Mouse (Mus musculus) heart, embryonic 12.5 days (tissue): Measurements from ENCODE around the gene Zbtb21. TPM values are rescaled to one million over a fixed set of nuclear protein-coding genes. Genes with fewer than 3 reads are reported as not detected.

Experiments
- ATAC-seq: fragments of 200-750 bp; cut with Nextera tagmentation; 2 replicates; pipeline ENCODE4 v1.8.0; 2017; ENCODE audit warnings: moderate TSS enrichment, moderate library complexity; ENCODE audit not compliant: insufficient number of reproducible peaks, low FRiP score
- H3K27ac ChIP-seq: fragments of 300-500 bp; sonication (generic); 2 replicates; pipeline ENCODE4 v1.5.1; 2016; ENCODE audit warnings: mild to moderate bottlenecking, moderate library complexity; ENCODE audit not compliant: poor library complexity, severe bottlenecking
- H3K27me3 ChIP-seq: fragments of 300-500 bp; sonication (generic); replicated peaks from 2 replicates; pipeline ENCODE4 v1.6.1; 2016; ENCODE audit warnings: mild to moderate bottlenecking, moderate library complexity
- H3K36me3 ChIP-seq: fragments of 300-500 bp; sonication (generic); 2 replicates; pipeline ENCODE4 v1.6.1; 2016; ENCODE audit warnings: mild to moderate bottlenecking, moderate library complexity
- H3K4me1 ChIP-seq: fragments of 300-500 bp; sonication (generic); replicated peaks from 2 replicates; pipeline ENCODE4 v1.6.1; 2016; ENCODE audit warnings: mild to moderate bottlenecking
- H3K4me2 ChIP-seq: fragments of 300-500 bp; sonication (generic); 2 replicates; pipeline ENCODE4 v1.6.1; 2016; ENCODE audit warnings: mild to moderate bottlenecking, moderate library complexity
- H3K4me3 ChIP-seq: fragments of 300-500 bp; sonication (generic); 2 replicates; pipeline ENCODE4 v1.5.1; 2016; ENCODE audit warnings: mild to moderate bottlenecking
- H3K9ac ChIP-seq: fragments of 300-500 bp; sonication (generic); 2 replicates; pipeline ENCODE4 v1.6.1; 2016; ENCODE audit warnings: mild to moderate bottlenecking, moderate library complexity
- H3K9me3 ChIP-seq: fragments of 300-500 bp; sonication (generic); replicated peaks from 2 replicates; pipeline ENCODE4 v1.6.1; 2016; ENCODE audit warnings: mild to moderate bottlenecking, moderate library complexity
- WGBS: fragments of 180-500 bp; shearing (Covaris S2); methylation state at CpG from one replicate; pipeline ENCODE4 v1.1.7; 2016; 5-methylcytosine and 5-hydroxymethylcytosine counted together
- polyA plus RNA-seq: library from polyadenylated mRNA; unstranded; fragments of >200 nt; fragmentation: Nextera tagmentation; extraction: Ambion mirVana; gene quantifications from 2 replicates; pipeline ENCODE4 v1.2.1, GENCODE M21; 2016

The Zbtb21 gene
- polyA plus RNA-seq, 1 experiment from 2014 or later, result 11.7 TPM

- whole genome bisulfite sequencing, result 78% methylated on average over 3 of the region's 3 CpGs
- no peak overlapping the region for H3K9ac ChIP-seq
Measured at GRCm38 (mm10) chr16:97963956-97964540, 1.6 kb upstream of the Zbtb21 start.

GRCm38 (mm10) chr16:97961381-97962150 lies 856 bp downstream of the Zbtb21 start:
- H3K27me3 ChIP-seq, result no peaks in the 10 kb centered on the region
- WGBS, result 5% methylated on average over 35 of the region's 36 CpGs
- H3K4me1 ChIP-seq, result peaks cover 28% of the 10 kb centered on the region
- no peaks in the 10 kb centered on the region for H3K9me3 ChIP-seq
- peak overlapping the region; percentile 92 for H3K9ac ChIP-seq
- peak overlapping the region; percentile 91 for H3K27ac ChIP-seq
- H3K4me2 ChIP-seq, result peak overlapping the region; percentile 89
- peaks cover 2% of the 10 kb centered on the region; the same call in 1 of the 2 replicates for H3K36me3 ChIP-seq
- no peak for ATAC-seq
- peak overlapping the region; percentile 74 for H3K4me3 ChIP-seq

More at GRCm38 (mm10) chr16:97963956-97964540, 1.6 kb upstream of the Zbtb21 start:
- H3K4me1 ChIP-seq, result peaks cover 7% of the 10 kb centered on the region
- no peak for ATAC-seq
- no peak overlapping the region for H3K4me2 ChIP-seq
- H3K9me3 ChIP-seq, result no peaks in the 10 kb centered on the region
- no peaks in the 10 kb centered on the region for H3K27me3 ChIP-seq
- no peak overlapping the region for H3K27ac ChIP-seq
- no peaks in the 10 kb centered on the region for H3K36me3 ChIP-seq
- no peak overlapping the region for H3K4me3 ChIP-seq

DNA sequence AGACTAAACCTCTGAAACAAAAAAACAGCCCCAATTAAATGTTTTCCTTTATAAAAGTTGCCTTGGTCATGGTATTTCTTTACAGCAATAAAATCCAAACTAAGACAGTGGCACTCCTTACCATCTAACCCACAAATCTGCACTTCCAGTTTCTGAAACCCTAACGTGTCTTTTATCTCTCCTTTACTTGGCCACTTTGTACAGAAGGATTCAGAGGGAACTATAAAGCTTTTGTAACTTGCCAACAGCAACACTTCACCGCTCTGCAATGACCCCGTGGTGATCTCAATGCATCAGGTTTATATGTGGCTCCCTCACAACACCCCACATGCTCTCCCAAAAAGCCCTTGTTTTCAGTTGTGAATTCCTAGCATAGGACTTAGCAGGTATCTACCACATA lies 2.1 kb downstream of the Zbtb21 start:
- Histone ChIP-seq H3K4me3 (no peak overlapping the region), H3K36me3 (peaks cover 14% of the 10 kb centered on the region), H3K4me2 (no peak overlapping the region), H3K9ac (no peak overlapping the region), H3K27me3 (no peaks in the 10 kb centered on the region; the same call in 1 of the 2 replicates), H3K4me1 (peaks cover 31% of the 10 kb centered on the region), H3K27ac (no peak overlapping the region), H3K9me3 (no peaks in the 10 kb centered on the region)
- WGBS, result 72% methylated on average over 3 of the region's 3 CpGs
- no peak for ATAC-seq

GRCm38 (mm10) chr16:97958401-97958973 lies 3.9 kb downstream of the Zbtb21 start:
- peaks cover 26% of the 10 kb centered on the region for H3K36me3 ChIP-seq
- no peak overlapping the region for H3K9ac ChIP-seq
- peaks cover 31% of the 10 kb centered on the region for H3K4me1 ChIP-seq
- H3K27ac ChIP-seq, result no peak overlapping the region
- H3K4me2 ChIP-seq, result no peak overlapping the region
- no peak for ATAC-seq
- no peak overlapping the region for H3K4me3 ChIP-seq
- H3K9me3 ChIP-seq, result no peaks in the 10 kb centered on the region
- peaks cover 8% of the 10 kb centered on the region for H3K27me3 ChIP-seq

DNA sequence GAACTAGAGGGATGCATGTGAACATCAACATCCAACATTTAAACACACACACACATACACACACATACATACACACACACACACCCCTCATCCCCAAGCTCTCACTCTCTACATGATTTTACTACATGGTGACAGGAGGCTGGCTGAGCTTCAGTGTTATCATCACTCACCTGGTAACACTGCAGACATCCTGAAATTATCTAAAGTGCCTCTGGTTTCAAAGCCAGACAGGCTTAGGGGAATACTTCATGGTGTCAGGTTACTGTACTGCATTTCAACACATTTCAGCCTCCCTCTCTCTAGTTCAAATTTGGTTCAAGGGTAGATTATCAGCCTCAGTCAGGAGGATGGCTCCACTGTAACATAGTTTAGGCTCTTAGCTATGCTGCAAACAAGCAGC lies 4.8 kb downstream of the Zbtb21 start:
- Histone ChIP-seq H3K9me3 (no peaks in the 10 kb centered on the region), H3K4me3 (no peak overlapping the region), H3K4me1 (peaks cover 37% of the 10 kb centered on the region), H3K27ac (peak overlapping the region; percentile 68), H3K4me2 (peak overlapping the region; percentile 32), H3K36me3 (peaks cover 33% of the 10 kb centered on the region), H3K27me3 (peaks cover 8% of the 10 kb centered on the region), H3K9ac (no peak overlapping the region)
- ATAC-seq, result peak; percentile 22; the same call in 1 of the 2 replicates

DNA sequence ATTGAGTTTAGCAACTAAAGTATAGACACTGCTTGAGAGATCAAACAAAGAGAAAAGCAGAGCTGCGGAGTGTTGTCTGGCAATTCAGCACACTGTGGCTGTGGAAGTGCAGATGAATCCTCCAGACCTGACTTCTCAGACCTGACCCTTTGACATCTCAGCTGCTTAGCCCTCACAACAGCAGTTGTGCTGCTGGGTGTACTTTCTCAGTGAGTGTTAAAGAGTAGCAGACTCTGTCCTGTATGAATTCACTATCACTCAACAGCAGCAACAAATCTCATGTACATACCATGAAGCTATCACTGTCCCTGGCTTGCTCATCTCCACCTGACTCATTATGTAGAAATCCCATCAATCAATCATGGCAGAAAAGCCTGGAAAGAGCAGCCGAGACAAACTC lies 6.4 kb downstream of the Zbtb21 start:
- H3K9ac ChIP-seq, result no peak overlapping the region
- H3K4me2 ChIP-seq, result no peak overlapping the region
- H3K4me3 ChIP-seq, result no peak overlapping the region
- ATAC-seq, result no peak
- peaks cover 14% of the 10 kb centered on the region for H3K27me3 ChIP-seq
- H3K9me3 ChIP-seq, result no peaks in the 10 kb centered on the region
- no peak overlapping the region for H3K27ac ChIP-seq
- H3K36me3 ChIP-seq, result peaks cover 49% of the 10 kb centered on the region
- peaks cover 41% of the 10 kb centered on the region for H3K4me1 ChIP-seq
- 70% methylated on average over 2 of the region's 2 CpGs for WGBS

- 79% methylated on average over 2 of the region's 2 CpGs for WGBS
- no peak for ATAC-seq
- Histone ChIP-seq H3K9me3 (no peaks in the 10 kb centered on the region), H3K27ac (no peak overlapping the region), H3K4me2 (no peak overlapping the region), H3K4me3 (no peak overlapping the region), H3K36me3 (peaks cover 66% of the 10 kb centered on the region), H3K4me1 (peaks cover 36% of the 10 kb centered on the region), H3K27me3 (peaks cover 27% of the 10 kb centered on the region), H3K9ac (no peak overlapping the region)
Measured at GRCm38 (mm10) chr16:97953300-97953699, 9.1 kb downstream of the Zbtb21 start.

DNA sequence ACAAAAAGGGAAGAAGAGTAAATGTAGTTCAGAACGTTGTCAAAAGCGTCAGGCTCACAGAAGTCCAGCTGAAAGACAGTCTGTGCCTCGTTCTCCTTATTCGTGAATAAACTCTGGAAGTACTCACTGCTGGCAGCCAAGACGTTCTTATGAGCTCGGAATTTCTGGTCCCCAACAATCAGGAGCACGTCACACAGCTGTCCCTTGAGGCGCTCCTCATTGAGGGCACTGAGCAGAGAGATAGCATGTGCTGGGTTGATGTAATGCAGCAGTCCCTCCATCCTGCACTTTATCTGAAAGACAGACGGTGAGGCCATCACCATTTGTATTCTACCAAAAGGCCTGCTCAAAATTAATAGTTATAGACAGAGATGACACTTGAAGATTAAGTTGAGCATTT lies 9.6 kb downstream of the Zbtb21 start:
- Histone ChIP-seq H3K9me3 (no peaks in the 10 kb centered on the region), H3K4me1 (peaks cover 32% of the 10 kb centered on the region), H3K9ac (no peak overlapping the region), H3K27me3 (peaks cover 27% of the 10 kb centered on the region), H3K4me3 (no peak overlapping the region), H3K36me3 (peaks cover 68% of the 10 kb centered on the region), H3K27ac (no peak overlapping the region), H3K4me2 (no peak overlapping the region)
- no peak for ATAC-seq
- WGBS, result 51% methylated on average over 9 of the region's 9 CpGs

GRCm38 (mm10) chr16:97952371-97952770 lies 10.1 kb downstream of the Zbtb21 start:
- H3K4me3 ChIP-seq, result no peak overlapping the region
- peaks cover 29% of the 10 kb centered on the region for H3K4me1 ChIP-seq
- H3K36me3 ChIP-seq, result peaks cover 68% of the 10 kb centered on the region
- no peak overlapping the region for H3K4me2 ChIP-seq
- H3K9ac ChIP-seq, result no peak overlapping the region
- H3K9me3 ChIP-seq, result no peaks in the 10 kb centered on the region
- H3K27ac ChIP-seq, result no peak overlapping the region
- ATAC-seq, result no peak
- peaks cover 27% of the 10 kb centered on the region for H3K27me3 ChIP-seq
- 85% methylated on average over 4 of the region's 4 CpGs for WGBS

GRCm38 (mm10) chr16:97950061-97950460 lies 12.4 kb downstream of the Zbtb21 start:
- Histone ChIP-seq H3K9ac (no peak overlapping the region), H3K4me1 (peaks cover 18% of the 10 kb centered on the region), H3K27ac (no peak overlapping the region), H3K27me3 (peaks cover 26% of the 10 kb centered on the region), H3K36me3 (peaks cover 54% of the 10 kb centered on the region), H3K4me3 (no peak overlapping the region), H3K4me2 (no peak overlapping the region), H3K9me3 (no peaks in the 10 kb centered on the region)
- WGBS, result 92% methylated on average over 8 of the region's 8 CpGs
- no peak for ATAC-seq

DNA sequence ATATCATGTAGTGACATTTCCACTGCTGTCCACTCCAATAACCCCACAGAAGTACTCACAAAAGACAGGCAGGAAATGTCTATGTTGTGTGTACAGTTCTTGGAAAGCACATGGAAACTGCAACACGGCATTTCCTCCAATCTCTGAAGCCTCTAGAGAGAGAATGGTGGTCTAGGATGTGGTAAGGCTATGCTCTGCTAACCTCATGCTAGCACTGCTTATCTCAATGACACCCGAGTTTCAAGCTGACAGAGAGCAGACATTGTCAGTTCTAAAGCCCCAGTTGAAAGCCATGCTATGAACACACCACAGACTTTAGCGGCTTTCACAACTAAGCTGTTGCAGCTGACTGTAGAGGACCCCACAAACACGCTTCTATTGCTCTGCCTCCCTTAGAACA lies 13.6 kb downstream of the Zbtb21 start:
- H3K9me3 ChIP-seq, result no peaks in the 10 kb centered on the region
- no peak overlapping the region for H3K4me3 ChIP-seq
- peaks cover 53% of the 10 kb centered on the region for H3K36me3 ChIP-seq
- WGBS, result 19% methylated on average over 4 of the region's 4 CpGs
- H3K27ac ChIP-seq, result no peak overlapping the region
- H3K9ac ChIP-seq, result no peak overlapping the region
- peak; percentile 45; the same call in 1 of the 2 replicates for ATAC-seq
- H3K27me3 ChIP-seq, result peaks cover 19% of the 10 kb centered on the region
- H3K4me1 ChIP-seq, result peaks cover 18% of the 10 kb centered on the region
- H3K4me2 ChIP-seq, result no peak overlapping the region
